Mouse (Mus musculus): ENCODE measurements at regions not wholly inside any gene's neighbourhood (a gene's known extent, or its start where the extent isn't known, plus 50 kb on each side); places are given as distances from the start of the nearest gene placed in this dataset.

DNA sequence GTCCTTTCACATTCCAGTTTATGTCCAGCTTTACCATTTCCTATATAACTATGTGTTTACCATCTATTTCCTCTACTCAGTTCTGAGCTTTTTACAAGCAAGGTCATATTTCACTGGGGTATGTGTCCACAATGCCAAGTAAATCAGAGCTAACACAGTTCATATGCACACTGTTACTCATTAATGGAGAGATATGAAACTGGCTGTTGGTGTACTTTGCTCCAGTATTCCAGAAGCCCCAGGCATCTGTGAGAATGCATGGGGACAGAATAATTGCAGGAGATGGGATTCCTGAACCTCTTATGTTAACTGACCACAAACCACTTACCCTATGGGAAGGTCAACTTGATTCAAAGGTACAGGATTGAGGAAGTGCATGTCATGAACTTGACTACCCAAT is 298.3 kb downstream of the Brinp2 start:
- Histone ChIP-seq H3K9me3 (replicated peaks) (no peaks in the 10 kb centered on the region), H3K4me1 (replicated peaks) (no peaks in the 10 kb centered on the region), H3K4me3 (no peak overlapping the region), H3K27me3 (replicated peaks) (no peaks in the 10 kb centered on the region), H3K27ac (ENCODE audit: poor library complexity, severe bottlenecking) (no peak overlapping the region), H3K4me2 (no peak overlapping the region), H3K36me3 (no peaks in the 10 kb centered on the region), H3K9ac (no peak overlapping the region)
- ATAC-seq (ENCODE audit: insufficient number of reproducible peaks, low FRiP score) = no peak

DNA sequence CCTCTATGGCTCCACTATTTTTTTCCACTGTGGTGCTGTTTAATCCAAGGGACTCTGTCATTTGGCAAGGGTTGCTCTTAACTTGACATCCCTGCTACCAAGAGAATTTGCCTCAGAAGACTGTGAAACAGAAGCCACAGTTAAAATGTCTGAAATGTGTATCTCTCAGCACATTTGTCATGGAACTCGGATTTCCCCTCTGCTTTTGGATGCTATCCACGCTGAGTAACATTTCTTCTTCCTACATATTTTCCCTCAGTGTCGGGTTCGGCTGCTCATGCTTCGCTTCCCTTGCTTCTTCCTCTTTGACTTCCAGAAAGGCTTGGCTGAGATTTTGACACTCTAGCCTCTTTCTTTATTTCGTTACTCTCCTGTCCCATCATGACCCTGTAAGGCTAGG is 294.1 kb downstream of the Brinp2 start:
- no peak overlapping the region for H3K9ac ChIP-seq
- H3K4me3 ChIP-seq = no peak overlapping the region
- H3K27ac ChIP-seq (ENCODE audit: poor library complexity, severe bottlenecking) = no peak overlapping the region
- H3K27me3 ChIP-seq (replicated peaks) = no peaks in the 10 kb centered on the region
- no peaks in the 10 kb centered on the region for H3K36me3 ChIP-seq
- no peaks in the 10 kb centered on the region for H3K4me1 ChIP-seq (replicated peaks)
- no peak overlapping the region for H3K4me2 ChIP-seq
- H3K9me3 ChIP-seq (replicated peaks) = no peaks in the 10 kb centered on the region
- 80% methylated on average over 6 of the region's 6 CpGs for WGBS
- no peak for ATAC-seq (ENCODE audit: insufficient number of reproducible peaks, low FRiP score)

DNA sequence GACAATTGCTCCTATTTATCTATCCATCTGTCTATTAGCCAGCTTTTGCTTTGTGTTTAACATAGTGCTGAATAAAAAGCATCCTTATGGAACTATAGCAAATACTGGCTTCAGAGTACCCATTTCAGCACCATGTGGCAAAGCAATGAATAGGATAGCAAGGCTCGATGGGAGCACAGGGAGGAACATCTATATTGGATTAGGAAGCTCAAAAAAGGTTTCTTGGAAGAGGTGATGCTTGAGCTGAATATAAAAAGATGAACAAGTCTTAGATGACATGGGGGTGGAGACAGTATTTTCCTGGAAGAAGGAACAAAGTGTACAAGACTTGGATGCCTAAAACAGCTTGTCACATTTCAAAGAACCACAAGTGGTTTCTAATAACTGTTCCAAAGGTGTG is 273.9 kb downstream of the Brinp2 start:
- Histone ChIP-seq H3K4me3 (no peak overlapping the region), H3K36me3 (no peaks in the 10 kb centered on the region), H3K9ac (no peak overlapping the region), H3K27ac (ENCODE audit: poor library complexity, severe bottlenecking) (no peak overlapping the region), H3K4me1 (replicated peaks) (no peaks in the 10 kb centered on the region), H3K4me2 (no peak overlapping the region), H3K27me3 (replicated peaks) (no peaks in the 10 kb centered on the region), H3K9me3 (replicated peaks) (no peaks in the 10 kb centered on the region)
- no peak for ATAC-seq (ENCODE audit: insufficient number of reproducible peaks, low FRiP score)
- WGBS = 78% methylated on average over 1 of the region's 1 CpGs

DNA sequence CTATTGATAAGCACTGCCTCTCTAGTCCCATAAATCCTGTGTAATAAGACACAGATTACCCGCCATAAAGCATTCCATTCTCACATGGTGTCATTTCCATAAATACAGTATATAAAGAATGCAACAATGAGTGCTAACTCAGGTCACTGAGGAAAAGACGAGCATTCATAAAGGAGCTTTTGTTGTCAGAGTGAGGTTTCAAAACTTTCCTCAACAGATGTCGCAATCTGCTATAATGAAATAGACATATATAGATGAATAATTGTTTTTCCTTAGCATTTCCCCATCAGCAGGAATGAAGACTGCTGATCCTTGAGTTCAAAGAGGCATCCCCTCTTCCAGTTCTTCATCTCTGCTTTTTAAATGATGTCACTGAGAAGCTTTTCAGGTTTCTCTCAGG is 270.3 kb downstream of the Brinp2 start:
- ATAC-seq (ENCODE audit: insufficient number of reproducible peaks, low FRiP score) = no peak
- H3K27me3 ChIP-seq (replicated peaks) = no peaks in the 10 kb centered on the region
- no peaks in the 10 kb centered on the region for H3K36me3 ChIP-seq
- no peak overlapping the region for H3K27ac ChIP-seq (ENCODE audit: poor library complexity, severe bottlenecking)
- no peak overlapping the region for H3K9ac ChIP-seq
- H3K4me2 ChIP-seq = no peak overlapping the region
- WGBS = 76% methylated on average over 3 of the region's 3 CpGs
- no peak overlapping the region for H3K4me3 ChIP-seq
- H3K9me3 ChIP-seq (replicated peaks) = no peaks in the 10 kb centered on the region
- H3K4me1 ChIP-seq (replicated peaks) = no peaks in the 10 kb centered on the region

GRCm38 (mm10) chr1:158097500-158097899 is 258.6 kb downstream of the Brinp2 start:
- WGBS = 72% methylated on average over 4 of the region's 4 CpGs
- no peak overlapping the region for H3K9ac ChIP-seq

GRCm38 (mm10) chr1:158119708-158120107 is 236.4 kb downstream of the Brinp2 start:
- H3K4me3 ChIP-seq = no peak overlapping the region
- H3K4me1 ChIP-seq (replicated peaks) = no peaks in the 10 kb centered on the region
- H3K36me3 ChIP-seq = no peaks in the 10 kb centered on the region
- 83% methylated on average over 2 of the region's 2 CpGs for WGBS
- no peaks in the 10 kb centered on the region for H3K27me3 ChIP-seq (replicated peaks)
- H3K27ac ChIP-seq (ENCODE audit: poor library complexity, severe bottlenecking) = no peak overlapping the region
- H3K9me3 ChIP-seq (replicated peaks) = no peaks in the 10 kb centered on the region
- no peak overlapping the region for H3K4me2 ChIP-seq
- no peak for ATAC-seq (ENCODE audit: insufficient number of reproducible peaks, low FRiP score)
- no peak overlapping the region for H3K9ac ChIP-seq

More at GRCm38 (mm10) chr1:158097500-158097899, 258.6 kb downstream of the Brinp2 start:
- no peaks in the 10 kb centered on the region for H3K4me1 ChIP-seq (replicated peaks)
- H3K36me3 ChIP-seq = no peaks in the 10 kb centered on the region
- ATAC-seq (ENCODE audit: insufficient number of reproducible peaks, low FRiP score) = no peak
- no peak overlapping the region for H3K27ac ChIP-seq (ENCODE audit: poor library complexity, severe bottlenecking)
- no peaks in the 10 kb centered on the region for H3K9me3 ChIP-seq (replicated peaks)
- H3K27me3 ChIP-seq (replicated peaks) = no peaks in the 10 kb centered on the region
- H3K4me2 ChIP-seq = no peak overlapping the region
- H3K4me3 ChIP-seq = no peak overlapping the region

DNA sequence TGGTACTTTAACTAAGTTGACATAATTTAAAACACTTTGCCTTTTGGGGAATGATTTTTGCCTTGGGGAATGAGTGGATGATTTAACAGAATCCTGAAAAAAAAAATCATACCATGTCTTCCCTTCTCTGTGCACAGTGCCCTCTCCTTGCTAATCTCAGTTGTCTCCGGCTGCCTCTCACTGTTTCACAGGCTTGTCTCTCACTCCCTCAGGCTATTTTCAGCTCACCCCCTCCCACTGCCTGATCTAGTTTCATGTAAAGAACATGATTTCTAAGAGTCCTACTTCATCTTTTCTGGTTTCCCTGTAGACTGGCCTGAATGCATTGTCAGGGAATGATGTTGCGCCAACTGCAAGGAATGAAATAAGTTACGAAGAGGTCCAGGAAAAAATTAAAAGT is 231.2 kb downstream of the Brinp2 start:
- Histone ChIP-seq H3K4me2 (no peak overlapping the region), H3K36me3 (no peaks in the 10 kb centered on the region), H3K27ac (ENCODE audit: poor library complexity, severe bottlenecking) (no peak overlapping the region), H3K4me1 (replicated peaks) (peaks cover 4% of the 10 kb centered on the region), H3K9me3 (replicated peaks) (no peaks in the 10 kb centered on the region), H3K4me3 (no peak overlapping the region), H3K27me3 (replicated peaks) (no peaks in the 10 kb centered on the region), H3K9ac (no peak overlapping the region)
- no peak for ATAC-seq (ENCODE audit: insufficient number of reproducible peaks, low FRiP score)
- 55% methylated on average over 3 of the region's 3 CpGs for WGBS

GRCm38 (mm10) chr1:158126272-158126671 is 229.9 kb downstream of the Brinp2 start:
- H3K36me3 ChIP-seq = no peaks in the 10 kb centered on the region
- H3K4me2 ChIP-seq = no peak overlapping the region
- no peaks in the 10 kb centered on the region for H3K27me3 ChIP-seq (replicated peaks)
- no peak overlapping the region for H3K4me3 ChIP-seq
- H3K9me3 ChIP-seq (replicated peaks) = no peaks in the 10 kb centered on the region
- 70% methylated on average over 2 of the region's 2 CpGs for WGBS
- no peak for ATAC-seq (ENCODE audit: insufficient number of reproducible peaks, low FRiP score)
- peaks cover 4% of the 10 kb centered on the region for H3K4me1 ChIP-seq (replicated peaks)
- H3K9ac ChIP-seq = no peak overlapping the region
- H3K27ac ChIP-seq (ENCODE audit: poor library complexity, severe bottlenecking) = no peak overlapping the region

- Histone ChIP-seq H3K36me3 (no peaks in the 10 kb centered on the region), H3K9me3 (replicated peaks) (no peaks in the 10 kb centered on the region), H3K4me2 (no peak overlapping the region), H3K27me3 (replicated peaks) (no peaks in the 10 kb centered on the region), H3K4me1 (replicated peaks) (peaks cover 4% of the 10 kb centered on the region), H3K9ac (no peak overlapping the region), H3K4me3 (no peak overlapping the region), H3K27ac (ENCODE audit: poor library complexity, severe bottlenecking) (no peak overlapping the region)
- WGBS = 53% methylated on average over 3 of the region's 3 CpGs
- no peak for ATAC-seq (ENCODE audit: insufficient number of reproducible peaks, low FRiP score)
Measured at GRCm38 (mm10) chr1:158129243-158129770, 226.8 kb downstream of the Brinp2 start.

GRCm38 (mm10) chr1:158147525-158147924 is 208.6 kb downstream of the Brinp2 start:
- no peak overlapping the region for H3K27ac ChIP-seq (ENCODE audit: poor library complexity, severe bottlenecking)
- no peaks in the 10 kb centered on the region for H3K4me1 ChIP-seq (replicated peaks)
- H3K4me3 ChIP-seq = no peak overlapping the region
- H3K4me2 ChIP-seq = no peak overlapping the region
- H3K36me3 ChIP-seq = no peaks in the 10 kb centered on the region
- no peak for ATAC-seq (ENCODE audit: insufficient number of reproducible peaks, low FRiP score)
- no peaks in the 10 kb centered on the region for H3K27me3 ChIP-seq (replicated peaks)
- no peak overlapping the region for H3K9ac ChIP-seq
- H3K9me3 ChIP-seq (replicated peaks) = no peaks in the 10 kb centered on the region
- WGBS = 28% methylated on average over 3 of the region's 3 CpGs

DNA sequence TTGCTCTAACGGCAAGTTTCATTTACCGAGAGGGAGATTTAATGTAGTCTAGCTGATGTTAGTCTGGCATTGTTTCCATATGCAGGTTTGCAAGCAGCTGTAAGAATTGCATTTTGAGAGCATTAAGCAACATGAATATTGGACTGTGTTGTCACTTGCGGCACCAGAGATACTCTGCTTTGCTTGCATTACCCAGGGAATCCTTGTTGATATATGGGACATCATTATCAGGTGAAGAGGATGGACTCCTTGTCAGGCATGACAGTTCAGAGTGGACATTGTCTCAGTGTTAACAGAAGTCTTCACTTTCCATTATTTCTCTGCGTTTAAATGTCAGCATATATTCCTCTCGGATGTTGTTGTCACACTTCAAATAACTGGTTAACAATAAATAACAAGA is 208.1 kb downstream of the Brinp2 start:
- WGBS = 76% methylated on average over 5 of the region's 5 CpGs

DNA sequence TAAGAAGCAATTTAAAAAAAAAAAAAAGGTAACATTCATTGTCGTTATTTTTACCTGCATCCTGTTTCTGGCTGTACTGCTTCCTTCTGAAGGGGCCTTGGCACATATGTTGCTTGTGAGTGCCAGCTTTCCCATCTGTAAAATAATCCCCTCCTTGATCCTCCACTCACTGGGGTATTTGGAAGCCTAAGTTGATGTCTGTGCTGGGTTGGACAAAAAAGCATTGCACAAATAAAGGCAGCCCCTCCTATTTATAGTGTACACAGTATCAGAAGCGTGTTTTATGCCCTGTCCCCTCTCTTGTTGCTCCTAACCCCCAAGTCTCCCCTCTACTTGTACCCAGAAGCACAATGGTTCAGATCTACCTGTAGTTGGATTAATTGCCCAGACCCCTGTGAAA is 195.0 kb downstream of the Brinp2 start:
- Histone ChIP-seq H3K9ac (no peak overlapping the region), H3K4me2 (no peak overlapping the region), H3K4me3 (no peak overlapping the region), H3K4me1 (replicated peaks) (no peaks in the 10 kb centered on the region), H3K9me3 (replicated peaks) (peaks cover 6% of the 10 kb centered on the region; the same call in 1 of the 2 replicates), H3K27me3 (replicated peaks) (no peaks in the 10 kb centered on the region), H3K27ac (ENCODE audit: poor library complexity, severe bottlenecking) (no peak overlapping the region), H3K36me3 (no peaks in the 10 kb centered on the region)
- no peak for ATAC-seq (ENCODE audit: insufficient number of reproducible peaks, low FRiP score)
- 54% methylated on average over 2 of the region's 2 CpGs for WGBS

More for the DNA sequence above, 208.1 kb downstream of the Brinp2 start:
- Histone ChIP-seq H3K4me3 (no peak overlapping the region), H3K4me2 (no peak overlapping the region), H3K9me3 (replicated peaks) (no peaks in the 10 kb centered on the region), H3K27ac (ENCODE audit: poor library complexity, severe bottlenecking) (no peak overlapping the region), H3K9ac (no peak overlapping the region), H3K4me1 (replicated peaks) (no peaks in the 10 kb centered on the region), H3K36me3 (no peaks in the 10 kb centered on the region), H3K27me3 (replicated peaks) (no peaks in the 10 kb centered on the region)
- ATAC-seq (ENCODE audit: insufficient number of reproducible peaks, low FRiP score) = no peak
